Mouse (Mus musculus) stomach, postnatal 0 days (tissue): Measurements from ENCODE around the gene Adam10. TPM values are rescaled to one million over a fixed set of nuclear protein-coding genes. Genes with fewer than 3 reads are reported as not detected.

Source experiments
- ATAC-seq: fragments of 200-750 bp; cut with Nextera tagmentation; 2 replicates; pipeline ENCODE4 v1.8.0; 2017; ENCODE audit not compliant: low FRiP score, low TSS enrichment
- DNase-seq: peaks from one replicate; pipeline ENCODE4 v3.0.0-alpha.2; 2016; ENCODE audit warnings: low spot score
- H3K27ac ChIP-seq: fragments of 300-500 bp; sonication (generic); replicated peaks from 2 replicates; pipeline ENCODE4 v1.5.1; 2014; ENCODE audit warnings: mild to moderate bottlenecking, control low read depth
- H3K27me3 ChIP-seq: fragments of 300-500 bp; sonication (generic); 2 replicates; pipeline ENCODE4 v1.6.1; 2014; ENCODE audit warnings: low read length; ENCODE audit not compliant: control insufficient read depth, insufficient read depth
- H3K36me3 ChIP-seq: fragments of 300-500 bp; sonication (generic); 2 replicates; pipeline ENCODE4 v1.6.1; 2014; ENCODE audit warnings: low read length, mixed read lengths; ENCODE audit not compliant: control insufficient read depth, insufficient read depth
- H3K4me1 ChIP-seq: fragments of 300-500 bp; sonication (generic); replicated peaks from 2 replicates; pipeline ENCODE4 v1.6.1; 2014; ENCODE audit warnings: antibody characterized with exemption; ENCODE audit not compliant: control insufficient read depth, insufficient read depth
- H3K4me2 ChIP-seq: fragments of 300-500 bp; sonication (generic); replicated peaks from 2 replicates; pipeline ENCODE4 v1.6.1; 2014; ENCODE audit warnings: low read depth, mild to moderate bottlenecking, control low read depth, moderate library complexity
- H3K4me3 ChIP-seq: fragments of 300-500 bp; sonication (generic); 2 replicates; pipeline ENCODE4 v1.5.1; 2014; ENCODE audit warnings: low read depth, low read length, control low read depth
- H3K9ac ChIP-seq: fragments of 300-500 bp; sonication (generic); 2 replicates; pipeline ENCODE4 v1.6.1; 2014; ENCODE audit warnings: mild to moderate bottlenecking, low read length, control low read depth, mixed read lengths
- H3K9me3 ChIP-seq: fragments of 300-500 bp; sonication (generic); 2 replicates; pipeline ENCODE4 v1.6.1; 2016; ENCODE audit warnings: low read length; ENCODE audit not compliant: control insufficient read depth
- CTCF ChIP-seq: IDR thresholded peaks from 2 replicates; pipeline ENCODE4 v1.5.1; 2016; ENCODE audit warnings: antibody characterized with exemption, low read depth, mild to moderate bottlenecking, moderate library complexity
- EP300 ChIP-seq: optimal IDR thresholded peaks from 2 replicates; pipeline ENCODE3; 2016; ENCODE audit warnings: antibody characterized with exemption
- WGBS: fragments of 180-500 bp; shearing (Covaris S2); extraction: QIAGEN DNeasy Blood & Tissue Kit; methylation state at CpG from one replicate; pipeline ENCODE4 v1.1.7; 2014; 5-methylcytosine and 5-hydroxymethylcytosine counted together
- polyA plus RNA-seq: library from polyadenylated mRNA; unstranded; fragments of >200 nt; fragmentation: Nextera tagmentation; extraction: Ambion mirVana; gene quantifications from 2 replicates; pipeline ENCODE4 v1.2.1, GENCODE M21; 2015

Gene Adam10
- 48.1 and 48.2 TPM in 2 replicates for polyA plus RNA-seq

GRCm38 (mm10) chr9:70678682-70679131 lies at the start of gene Adam10:
Gene Adam10, plus strand, starts transcription at chr9:70678997.
- DNase-seq (peak; percentile 100), ATAC-seq (peak; percentile 100)
- TF ChIP-seq EP300 (no peak), CTCF (no peak)
- Histone ChIP-seq H3K27me3 (no peaks in the 10 kb centered on the region), H3K4me2 (peak within 1 kb of the TSS; percentile 71), H3K9me3 (no peaks in the 10 kb centered on the region), H3K4me1 (no peaks in the 10 kb centered on the region), H3K36me3 (no peaks in the 10 kb centered on the region), H3K9ac (peak within 1 kb of the TSS; percentile 98), H3K27ac (peak within 1 kb of the TSS; percentile 98), H3K4me3 (peak within 1 kb of the TSS; percentile 91)
- 0% methylated on average over 36 of the region's 48 CpGs for WGBS

DNA sequence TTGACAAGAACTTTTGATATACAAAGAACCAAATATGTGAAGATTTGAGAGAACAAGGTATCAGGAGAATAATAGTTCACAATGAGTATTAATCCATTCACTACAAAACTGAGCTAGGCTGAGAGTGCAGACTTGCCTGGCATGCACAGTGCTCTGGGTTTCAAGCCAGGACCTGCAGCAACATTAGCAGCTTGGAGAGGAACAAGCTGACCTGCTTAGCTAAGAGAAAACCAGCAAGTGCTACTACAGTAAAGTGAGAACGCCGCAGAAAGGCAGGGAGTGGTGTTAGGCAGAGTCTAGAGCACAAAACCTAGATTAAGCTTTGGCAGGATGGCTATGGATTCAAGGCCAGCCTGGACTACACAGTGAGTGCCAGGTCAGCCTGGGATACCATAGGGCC lies 49.1 kb upstream of the Adam10 start:
- H3K9me3 ChIP-seq = no peaks in the 10 kb centered on the region
- no peaks in the 10 kb centered on the region for H3K4me1 ChIP-seq
- no peak overlapping the region for H3K4me3 ChIP-seq
- H3K27me3 ChIP-seq = no peaks in the 10 kb centered on the region
- H3K27ac ChIP-seq = no peak overlapping the region; the same call in 1 of the 2 replicates
- DNase-seq (no peak), ATAC-seq (no peak)
- TF ChIP-seq CTCF (no peak), EP300 (no peak)
- H3K4me2 ChIP-seq = no peak overlapping the region
- WGBS = 71% methylated on average over 2 of the region's 2 CpGs
- no peak overlapping the region for H3K9ac ChIP-seq
- peaks cover 2% of the 10 kb centered on the region; the same call in 1 of the 2 replicates for H3K36me3 ChIP-seq

DNA sequence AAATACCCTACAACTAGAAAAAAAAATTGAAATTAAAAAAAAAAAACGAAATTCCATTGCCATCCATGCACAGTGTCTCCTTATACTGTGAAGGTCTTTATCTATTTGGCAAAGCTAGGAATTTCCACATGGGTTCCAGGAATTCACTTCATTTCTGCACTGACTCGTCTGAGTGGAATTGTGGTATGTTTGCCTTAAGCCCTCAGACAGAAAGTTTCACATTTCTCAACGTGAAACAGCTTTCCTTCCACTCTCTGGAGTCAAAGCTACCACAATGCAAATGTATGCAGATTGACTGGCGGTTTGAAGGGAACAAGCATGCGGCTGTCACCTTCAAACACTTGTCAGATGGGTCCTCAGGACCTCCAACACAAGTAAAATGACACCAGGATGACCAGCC lies 47.1 kb upstream of the Adam10 start:
- no peak for DNase-seq
- no peak for TF ChIP-seq CTCF
- TF ChIP-seq EP300 = no peak
- 18% methylated on average over 5 of the region's 5 CpGs for WGBS

DNA sequence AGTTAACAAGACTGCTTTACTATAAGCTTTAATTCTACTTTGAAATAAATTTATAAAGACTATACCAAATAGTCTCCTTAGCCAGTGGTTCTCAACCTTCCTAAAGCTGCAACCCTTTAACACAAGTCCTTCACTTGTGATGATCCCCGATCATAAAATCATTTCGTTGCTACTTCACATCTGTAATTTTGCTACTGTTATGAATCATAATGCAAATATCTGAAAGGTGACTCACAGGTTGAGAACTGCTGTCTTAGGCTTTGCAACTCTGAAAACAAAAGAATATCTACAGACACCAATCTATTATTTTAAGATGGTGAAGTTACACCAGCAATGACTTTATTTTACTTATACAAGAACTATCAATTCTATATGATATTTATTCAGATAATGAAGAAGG lies 42.0 kb upstream of the Adam10 start:
- TF ChIP-seq EP300 = no peak
- no peak for TF ChIP-seq CTCF
- no peak overlapping the region for H3K4me2 ChIP-seq
- H3K36me3 ChIP-seq = no peaks in the 10 kb centered on the region
- ATAC-seq = no peak
- no peaks in the 10 kb centered on the region for H3K9me3 ChIP-seq
- no peak for DNase-seq
- no peaks in the 10 kb centered on the region for H3K27me3 ChIP-seq
- no peak overlapping the region for H3K27ac ChIP-seq
- no peak overlapping the region for H3K4me3 ChIP-seq
- WGBS = 56% methylated on average over 2 of the region's 2 CpGs
- no peaks in the 10 kb centered on the region for H3K4me1 ChIP-seq
- H3K9ac ChIP-seq = no peak overlapping the region

More for the DNA sequence above, 47.1 kb upstream of the Adam10 start:
- Histone ChIP-seq H3K9ac (no peak overlapping the region), H3K9me3 (no peaks in the 10 kb centered on the region), H3K27ac (no peak overlapping the region), H3K4me1 (no peaks in the 10 kb centered on the region), H3K36me3 (peaks cover 2% of the 10 kb centered on the region; the same call in 1 of the 2 replicates), H3K4me3 (no peak overlapping the region), H3K4me2 (no peak overlapping the region), H3K27me3 (no peaks in the 10 kb centered on the region)
- ATAC-seq = no peak

DNA sequence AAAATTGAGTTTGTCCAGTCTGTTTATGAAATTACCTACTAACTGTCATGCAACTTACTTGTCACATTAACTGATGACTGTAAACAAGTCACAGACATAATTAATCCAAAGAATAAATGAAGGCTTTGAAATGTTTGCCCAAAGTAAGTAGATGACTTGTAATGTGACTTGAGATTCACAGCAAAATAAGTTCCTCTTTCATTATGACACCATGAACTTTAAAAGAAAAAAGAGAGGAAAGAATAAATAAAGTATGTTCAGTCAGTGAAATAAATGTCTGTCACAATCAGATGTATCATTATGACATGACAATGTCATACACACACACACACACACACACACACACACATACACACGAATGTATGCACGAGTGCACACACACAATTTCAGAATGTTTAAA lies 28.5 kb upstream of the Adam10 start:
- H3K4me2 ChIP-seq = no peak overlapping the region
- ATAC-seq = no peak
- WGBS = 71% methylated on average over 2 of the region's 2 CpGs

GRCm38 (mm10) chr9:70650994-70651393 lies 27.8 kb upstream of the Adam10 start:
- Histone ChIP-seq H3K27ac (no peak overlapping the region), H3K4me1 (no peaks in the 10 kb centered on the region), H3K27me3 (no peaks in the 10 kb centered on the region), H3K9ac (no peak overlapping the region), H3K4me2 (no peak overlapping the region), H3K9me3 (no peaks in the 10 kb centered on the region), H3K36me3 (no peaks in the 10 kb centered on the region), H3K4me3 (no peak overlapping the region)
- TF ChIP-seq EP300 = no peak
- no peak for TF ChIP-seq CTCF
- ATAC-seq (no peak), DNase-seq (no peak)
- 90% methylated on average over 1 of the region's 1 CpGs for WGBS

More for the DNA sequence above, 28.5 kb upstream of the Adam10 start:
- Histone ChIP-seq H3K9me3 (no peaks in the 10 kb centered on the region), H3K36me3 (no peaks in the 10 kb centered on the region), H3K27ac (no peak overlapping the region), H3K4me3 (no peak overlapping the region), H3K27me3 (no peaks in the 10 kb centered on the region), H3K9ac (no peak overlapping the region), H3K4me1 (no peaks in the 10 kb centered on the region)
- TF ChIP-seq CTCF = no peak
- TF ChIP-seq EP300 = no peak
- DNase-seq = no peak
